Mouse (Mus musculus) neural tube, embryonic 12.5 days (tissue): ENCODE results near the gene Mylip. TPM values are rescaled to one million over a fixed set of nuclear protein-coding genes. Genes with fewer than 3 reads are reported as not detected.

ENCODE experiments used
- ATAC-seq: fragments of 200-750 bp; cut with Nextera tagmentation; 2 replicates; pipeline ENCODE4 v1.8.0; 2017; ENCODE audit warnings: low read depth, mild to moderate bottlenecking, moderate TSS enrichment, moderate library complexity; ENCODE audit not compliant: low FRiP score
- H3K27ac ChIP-seq: fragments of 300-500 bp; sonication (generic); 2 replicates; pipeline ENCODE4 v1.5.1; 2016
- H3K27me3 ChIP-seq: fragments of 300-500 bp; sonication (generic); replicated peaks from 2 replicates; pipeline ENCODE4 v1.6.1; 2016; ENCODE audit warnings: mild to moderate bottlenecking
- H3K36me3 ChIP-seq: fragments of 300-500 bp; sonication (generic); 2 replicates; pipeline ENCODE4 v1.6.1; 2016; ENCODE audit warnings: mild to moderate bottlenecking
- H3K4me1 ChIP-seq: fragments of 300-500 bp; sonication (generic); 2 replicates; pipeline ENCODE4 v1.6.1; 2016
- H3K4me2 ChIP-seq: fragments of 300-500 bp; sonication (generic); replicated peaks from 2 replicates; pipeline ENCODE4 v1.6.1; 2016; ENCODE audit warnings: mild to moderate bottlenecking
- H3K4me3 ChIP-seq: fragments of 300-500 bp; sonication (generic); 2 replicates; pipeline ENCODE4 v1.5.1; 2016
- H3K9ac ChIP-seq: fragments of 300-500 bp; sonication (generic); 2 replicates; pipeline ENCODE4 v1.6.1; 2016; ENCODE audit warnings: mild to moderate bottlenecking
- H3K9me3 ChIP-seq: fragments of 300-500 bp; sonication (generic); 2 replicates; pipeline ENCODE4 v1.6.1; 2016; ENCODE audit warnings: mild to moderate bottlenecking
- WGBS: fragments of 180-500 bp; shearing (Covaris S2); methylation state at CpG from one replicate; pipeline ENCODE4 v1.1.7; 2016; 5-methylcytosine and 5-hydroxymethylcytosine counted together
- polyA plus RNA-seq: library from polyadenylated mRNA; unstranded; fragments of >200 nt; fragmentation: Nextera tagmentation; extraction: Ambion mirVana; gene quantifications from 2 replicates; pipeline ENCODE4 v1.2.1, GENCODE M21; 2016

Mylip gene
- polyA plus RNA-seq, 1 experiment from 2014 or later, result 11.6 TPM

DNA sequence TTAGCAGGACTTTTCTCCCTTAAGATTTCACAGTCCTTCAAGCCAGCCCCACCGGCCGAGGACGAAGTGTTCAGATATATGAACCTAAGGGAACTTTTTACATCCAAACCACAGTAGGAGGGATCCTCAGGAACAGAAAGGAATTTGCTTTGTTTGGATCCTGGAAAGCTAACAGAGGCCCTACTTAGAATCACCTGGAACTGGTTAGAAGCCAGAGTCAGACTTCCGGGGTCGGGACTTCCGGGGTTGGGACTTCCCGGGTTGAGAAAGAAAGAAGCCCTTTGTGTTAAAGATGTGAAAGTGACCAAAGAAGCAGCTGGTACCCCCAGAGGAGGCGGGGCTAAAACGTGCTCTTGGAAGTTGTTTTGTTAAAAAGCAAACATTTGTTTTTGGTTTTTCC lies 24.5 kb downstream of the Mylip start:
- Histone ChIP-seq H3K4me2 (no peak overlapping the region), H3K4me1 (peaks cover 10% of the 10 kb centered on the region; the same call in 1 of the 2 replicates), H3K9ac (no peak overlapping the region), H3K9me3 (no peaks in the 10 kb centered on the region), H3K27me3 (no peaks in the 10 kb centered on the region), H3K4me3 (no peak overlapping the region), H3K36me3 (peaks cover 20% of the 10 kb centered on the region), H3K27ac (no peak overlapping the region)
- ATAC-seq, result no peak
- 48% methylated on average over 9 of the region's 9 CpGs for WGBS

DNA sequence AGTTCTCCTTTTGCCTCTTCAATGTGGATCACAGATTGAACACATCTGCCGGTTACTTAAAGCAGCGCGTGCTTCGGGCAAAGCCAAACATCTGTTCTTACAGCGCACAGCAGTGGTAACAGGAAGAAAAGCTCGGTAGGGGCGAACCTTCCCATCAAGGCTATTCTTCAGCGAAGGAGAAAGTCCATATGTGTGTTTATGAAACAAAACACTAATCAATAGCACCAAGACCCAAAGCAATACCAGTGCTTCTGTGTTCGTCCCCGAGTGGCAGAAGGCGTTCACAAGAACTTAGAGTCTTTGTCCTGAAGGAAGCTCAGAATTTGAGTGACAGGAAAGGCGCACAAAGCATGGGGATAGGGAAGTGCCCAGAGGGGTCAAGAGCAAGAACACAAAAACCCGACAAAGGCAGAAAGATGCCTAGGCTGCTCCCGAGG lies 27.1 kb downstream of the Mylip start:
- Histone ChIP-seq H3K4me1 (peaks cover 16% of the 10 kb centered on the region; the same call in 1 of the 2 replicates), H3K4me3 (no peak overlapping the region), H3K36me3 (0 out of 2 replicates have a peak, but pooled peaks cover 9% of the 10 kb centered on the region), H3K27ac (no peak overlapping the region), H3K9me3 (no peaks in the 10 kb centered on the region), H3K9ac (no peak overlapping the region), H3K27me3 (no peaks in the 10 kb centered on the region), H3K4me2 (peak overlapping the region; percentile 10; the same call in 1 of the 2 replicates)
- no peak for ATAC-seq
- WGBS, result 51% methylated on average over 14 of the region's 14 CpGs

DNA sequence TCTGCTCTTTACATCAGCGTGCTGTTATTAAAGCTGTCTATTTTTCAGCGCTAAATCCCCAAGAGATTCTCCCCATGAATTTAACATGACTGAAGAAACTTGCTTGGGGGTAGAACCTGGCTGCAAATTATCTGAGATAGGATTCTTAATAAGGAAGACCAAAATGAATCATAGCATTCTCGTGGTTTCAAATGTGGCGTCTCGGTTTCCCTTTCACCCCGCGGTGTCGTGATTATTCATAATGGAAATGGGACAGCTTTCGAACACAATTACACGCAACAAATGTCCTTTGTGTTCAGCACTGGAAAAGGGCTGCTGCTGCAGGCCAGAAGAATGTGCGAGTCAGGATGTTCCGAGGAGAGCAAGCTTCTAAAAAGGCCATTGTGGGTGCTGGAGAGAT lies 29.4 kb downstream of the Mylip start:
- H3K4me1 ChIP-seq, result peaks cover 16% of the 10 kb centered on the region; the same call in 1 of the 2 replicates
- H3K9me3 ChIP-seq, result no peaks in the 10 kb centered on the region
- no peak overlapping the region for H3K9ac ChIP-seq
- no peaks in the 10 kb centered on the region for H3K36me3 ChIP-seq
- H3K27ac ChIP-seq, result no peak overlapping the region
- no peak for ATAC-seq
- 32% methylated on average over 12 of the region's 12 CpGs for WGBS
- H3K4me3 ChIP-seq, result no peak overlapping the region
- no peaks in the 10 kb centered on the region for H3K27me3 ChIP-seq
- H3K4me2 ChIP-seq, result peak overlapping the region; percentile 18; the same call in 1 of the 2 replicates

DNA sequence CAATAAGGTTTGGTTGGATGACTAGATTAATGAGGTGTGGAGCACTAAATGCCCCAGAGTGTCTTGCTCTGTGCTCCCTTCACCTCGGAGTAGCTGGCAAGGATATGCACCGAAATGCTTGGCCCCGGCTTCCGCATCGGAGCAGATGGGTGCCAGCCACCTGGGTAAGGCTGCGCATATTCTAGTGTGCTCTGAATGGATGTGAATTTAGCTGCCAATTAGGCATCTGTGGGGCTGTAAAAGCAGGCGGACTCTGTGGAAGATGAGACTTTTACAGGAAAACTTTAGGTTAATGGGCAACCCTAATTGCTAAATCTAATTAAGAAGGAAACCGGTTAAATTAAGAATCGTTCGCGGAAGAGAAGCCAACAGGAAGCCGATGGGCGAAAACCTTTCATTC lies 32.7 kb downstream of the Mylip start:
- 85% methylated on average over 13 of the region's 13 CpGs for WGBS

DNA sequence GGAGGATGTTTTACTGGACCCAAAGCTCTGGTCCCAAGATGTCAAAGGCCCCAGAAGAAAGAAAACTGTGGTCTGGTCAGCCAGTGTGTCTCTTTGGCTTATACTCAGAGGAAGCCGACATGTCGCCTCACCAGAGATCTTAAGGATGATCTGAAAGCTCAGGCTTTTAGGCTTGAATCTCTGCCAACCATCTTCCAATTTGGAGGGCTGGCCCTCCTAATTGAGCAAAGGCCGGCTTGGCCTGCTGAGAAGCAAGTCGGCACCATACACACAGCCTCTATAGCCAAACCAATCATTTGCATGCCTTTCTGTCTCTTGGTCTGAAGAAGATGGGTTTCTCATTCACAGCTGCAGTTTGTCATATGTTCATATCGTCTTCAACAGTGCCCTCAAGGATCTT lies 33.2 kb downstream of the Mylip start:
- Histone ChIP-seq H3K27me3 (no peaks in the 10 kb centered on the region), H3K4me3 (no peak overlapping the region), H3K9me3 (no peaks in the 10 kb centered on the region), H3K9ac (no peak overlapping the region), H3K36me3 (no peaks in the 10 kb centered on the region), H3K4me2 (no peak overlapping the region), H3K4me1 (peaks cover 9% of the 10 kb centered on the region; the same call in 1 of the 2 replicates), H3K27ac (no peak overlapping the region)
- 82% methylated on average over 5 of the region's 5 CpGs for WGBS
- ATAC-seq, result no peak

More for the DNA sequence above, 32.7 kb downstream of the Mylip start:
- Histone ChIP-seq H3K9me3 (no peaks in the 10 kb centered on the region), H3K27ac (no peak overlapping the region), H3K4me1 (peaks cover 9% of the 10 kb centered on the region; the same call in 1 of the 2 replicates), H3K4me2 (no peak overlapping the region), H3K4me3 (no peak overlapping the region), H3K9ac (no peak overlapping the region), H3K27me3 (no peaks in the 10 kb centered on the region), H3K36me3 (no peaks in the 10 kb centered on the region)
- no peak for ATAC-seq

DNA sequence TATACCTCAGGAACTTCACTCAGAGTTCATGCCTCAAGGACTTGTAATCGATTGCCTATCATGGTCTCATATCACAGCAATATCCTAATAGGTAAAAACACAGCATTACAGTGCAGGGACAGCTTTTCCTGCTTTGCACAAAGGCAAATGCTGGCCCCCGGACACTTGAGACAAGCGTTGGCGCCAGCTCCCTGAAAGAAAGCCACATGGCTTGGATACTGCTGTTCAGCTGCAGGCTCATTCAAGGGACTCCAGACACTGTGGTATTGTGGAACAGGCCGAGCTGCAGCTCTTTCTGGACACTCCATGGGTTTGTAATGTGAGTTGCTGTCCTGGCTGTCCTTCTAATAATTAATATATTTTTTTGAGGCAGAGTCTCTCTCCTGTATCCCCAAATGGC lies 34.4 kb downstream of the Mylip start:
- H3K9ac ChIP-seq, result no peak overlapping the region
- H3K4me2 ChIP-seq, result no peak overlapping the region
- H3K4me1 ChIP-seq, result peaks cover 7% of the 10 kb centered on the region; the same call in 1 of the 2 replicates
- H3K27ac ChIP-seq, result no peak overlapping the region
- WGBS, result 89% methylated on average over 5 of the region's 5 CpGs
- ATAC-seq, result no peak
- no peaks in the 10 kb centered on the region for H3K9me3 ChIP-seq
- no peaks in the 10 kb centered on the region for H3K27me3 ChIP-seq
- no peaks in the 10 kb centered on the region for H3K36me3 ChIP-seq
- no peak overlapping the region for H3K4me3 ChIP-seq

DNA sequence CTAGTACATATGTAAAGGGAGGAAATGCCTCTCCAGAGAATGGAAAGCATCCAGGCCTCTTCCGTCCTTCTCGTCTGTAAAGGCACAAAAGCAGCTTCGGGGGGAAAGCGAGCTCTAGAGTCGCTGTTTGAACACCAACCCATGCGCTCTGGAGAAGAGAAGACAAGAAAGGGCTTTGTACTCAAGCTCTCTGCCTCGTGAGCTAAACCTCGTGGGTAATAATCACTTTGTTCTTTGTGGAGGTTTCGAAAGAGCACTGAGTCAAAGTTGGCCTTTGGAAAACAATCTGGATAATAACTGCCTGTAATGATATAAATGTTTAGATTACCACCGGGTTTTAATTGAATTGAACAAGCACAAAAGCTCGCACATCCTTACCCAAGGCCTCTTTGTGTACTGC lies 39.7 kb downstream of the Mylip start:
- Histone ChIP-seq H3K27me3 (no peaks in the 10 kb centered on the region), H3K9me3 (no peaks in the 10 kb centered on the region), H3K36me3 (no peaks in the 10 kb centered on the region), H3K4me1 (no peaks in the 10 kb centered on the region), H3K27ac (no peak overlapping the region), H3K9ac (no peak overlapping the region), H3K4me2 (no peak overlapping the region), H3K4me3 (no peak overlapping the region)
- WGBS, result 59% methylated on average over 11 of the region's 11 CpGs
- ATAC-seq, result no peak

DNA sequence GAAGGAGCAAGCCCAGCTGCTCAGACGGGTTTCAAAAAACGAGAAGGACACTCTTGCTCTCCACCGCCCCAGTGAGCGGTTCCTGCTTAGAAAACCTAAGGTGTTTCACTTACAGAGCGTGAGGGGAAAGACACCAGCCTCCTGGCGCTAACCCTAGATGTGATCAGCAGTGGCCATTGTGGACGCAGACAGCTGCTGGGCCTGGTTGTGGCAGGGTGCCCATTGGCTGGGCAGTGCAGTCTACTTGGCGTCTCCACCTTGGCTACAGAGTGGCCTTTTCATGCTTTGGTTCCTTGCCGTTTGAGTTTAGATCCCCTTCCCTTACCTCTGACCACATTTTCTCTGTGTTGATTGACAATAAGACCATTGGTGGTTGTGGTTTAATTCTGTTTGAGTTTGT lies 47.6 kb downstream of the Mylip start:
- ATAC-seq, result no peak
- Histone ChIP-seq H3K27ac (no peak overlapping the region), H3K9ac (no peak overlapping the region), H3K4me2 (no peak overlapping the region), H3K4me1 (no peaks in the 10 kb centered on the region), H3K4me3 (no peak overlapping the region), H3K27me3 (no peaks in the 10 kb centered on the region), H3K36me3 (no peaks in the 10 kb centered on the region), H3K9me3 (no peaks in the 10 kb centered on the region)
- WGBS, result 93% methylated on average over 9 of the region's 9 CpGs

DNA sequence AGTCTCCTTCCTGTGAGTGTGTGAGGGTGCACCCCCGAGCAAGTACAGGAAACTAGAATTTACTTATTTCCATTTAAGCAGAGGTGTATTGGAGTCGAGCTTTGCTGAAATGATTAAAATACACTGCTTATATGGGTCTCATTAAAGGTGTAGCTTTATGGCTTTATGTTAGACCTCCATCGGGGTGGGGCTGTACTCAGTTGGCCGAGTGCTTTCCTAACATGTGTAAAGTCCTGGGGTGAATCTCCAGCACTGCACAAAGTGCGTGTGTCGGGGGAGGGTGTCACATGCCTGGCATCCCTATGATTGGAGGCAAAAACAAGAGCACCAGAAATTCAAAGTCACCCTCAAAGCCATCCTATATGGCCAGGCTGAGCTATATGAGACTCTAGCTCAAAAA lies 49.3 kb downstream of the Mylip start:
- no peaks in the 10 kb centered on the region for H3K27me3 ChIP-seq
- H3K4me1 ChIP-seq, result peaks cover 2% of the 10 kb centered on the region; the same call in 1 of the 2 replicates
- 87% methylated on average over 6 of the region's 6 CpGs for WGBS
- no peaks in the 10 kb centered on the region for H3K36me3 ChIP-seq
- no peak overlapping the region for H3K9ac ChIP-seq
- no peak overlapping the region for H3K4me2 ChIP-seq
- no peak overlapping the region for H3K27ac ChIP-seq
- H3K4me3 ChIP-seq, result no peak overlapping the region
- no peak for ATAC-seq
- H3K9me3 ChIP-seq, result no peaks in the 10 kb centered on the region

DNA sequence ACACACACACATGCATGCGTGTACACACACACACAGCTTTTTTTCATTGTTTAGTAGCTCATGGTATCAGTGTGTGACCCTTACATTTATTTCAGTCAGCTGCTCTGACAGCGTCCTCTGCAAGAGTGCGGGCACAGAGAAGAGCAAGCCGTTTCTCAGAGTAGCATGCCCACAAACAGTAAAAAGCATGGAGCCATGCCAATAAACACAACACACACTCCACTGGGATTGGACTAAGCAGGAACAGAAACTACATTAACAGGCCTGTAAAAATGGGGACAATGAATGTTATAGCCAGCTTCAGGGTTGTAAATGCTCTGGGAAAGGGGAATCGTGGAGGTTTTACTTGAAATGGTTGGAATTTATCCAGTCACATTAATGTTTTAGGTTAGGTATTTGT lies 50.7 kb downstream of the Mylip start:
- no peaks in the 10 kb centered on the region for H3K27me3 ChIP-seq
- no peaks in the 10 kb centered on the region for H3K9me3 ChIP-seq
- WGBS, result 67% methylated on average over 5 of the region's 5 CpGs
- H3K4me2 ChIP-seq, result no peak overlapping the region
- H3K9ac ChIP-seq, result no peak overlapping the region
- H3K27ac ChIP-seq, result no peak overlapping the region
- H3K4me1 ChIP-seq, result peaks cover 12% of the 10 kb centered on the region; the same call in 1 of the 2 replicates
- H3K36me3 ChIP-seq, result no peaks in the 10 kb centered on the region
- no peak overlapping the region for H3K4me3 ChIP-seq
- ATAC-seq, result no peak

DNA sequence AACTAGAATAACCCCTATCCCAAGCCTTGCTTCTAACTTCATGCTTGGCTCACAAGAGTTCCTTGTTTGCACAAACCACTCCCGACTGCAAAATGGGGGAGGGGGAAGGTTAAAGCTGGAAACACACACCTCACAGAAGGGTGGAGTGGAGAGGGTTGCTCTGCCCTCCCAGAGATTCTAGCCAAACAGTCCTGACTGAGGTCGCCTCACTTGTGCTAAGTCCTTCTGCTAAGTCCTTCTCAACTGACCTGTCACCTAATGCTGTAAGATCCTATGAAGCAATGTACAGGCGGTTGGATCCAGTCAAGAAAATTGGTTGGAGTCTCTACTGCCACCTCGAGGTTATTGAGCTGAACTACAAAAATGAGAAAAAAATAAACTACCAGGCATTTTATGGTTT lies 52.9 kb downstream of the Mylip start:
- H3K36me3 ChIP-seq, result no peaks in the 10 kb centered on the region
- no peak overlapping the region for H3K4me2 ChIP-seq
- no peak for ATAC-seq
- no peak overlapping the region for H3K4me3 ChIP-seq
- H3K27ac ChIP-seq, result no peak overlapping the region
- WGBS, result 35% methylated on average over 4 of the region's 4 CpGs
- H3K9me3 ChIP-seq, result no peaks in the 10 kb centered on the region
- H3K9ac ChIP-seq, result no peak overlapping the region
- no peaks in the 10 kb centered on the region for H3K27me3 ChIP-seq
- H3K4me1 ChIP-seq, result peaks cover 12% of the 10 kb centered on the region; the same call in 1 of the 2 replicates

DNA sequence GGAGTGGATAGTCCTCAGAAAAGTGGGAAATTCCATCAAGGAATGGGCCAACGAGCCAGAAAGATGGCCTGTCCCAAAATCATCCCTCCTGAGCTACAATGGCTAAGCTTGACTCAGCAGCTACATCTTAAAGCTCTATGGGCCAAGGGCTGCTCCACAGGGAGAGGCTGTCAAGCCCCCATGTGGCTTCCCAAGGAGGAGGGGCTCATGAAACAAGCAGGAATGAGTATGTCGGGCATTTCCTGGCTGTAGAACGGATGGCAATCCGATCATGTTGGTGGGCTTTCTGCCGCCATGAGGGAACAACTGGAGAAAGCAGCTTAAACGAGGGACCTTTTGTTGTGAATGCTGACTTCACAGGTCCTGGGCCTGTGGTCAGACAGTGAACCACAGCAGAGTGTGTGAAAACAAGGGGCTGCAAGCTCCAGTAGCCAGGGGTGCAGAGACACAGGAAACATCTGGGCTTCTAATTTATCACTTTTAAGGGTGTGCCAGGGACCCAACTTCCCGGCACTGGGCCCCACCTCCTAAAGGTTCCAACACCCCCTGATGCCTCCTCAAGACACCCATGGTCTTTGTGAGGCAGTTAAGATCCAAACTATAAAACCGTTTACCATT lies 53.5 kb downstream of the Mylip start:
- Histone ChIP-seq H3K4me2 (no peak overlapping the region), H3K9ac (no peak overlapping the region), H3K4me1 (peaks cover 12% of the 10 kb centered on the region; the same call in 1 of the 2 replicates), H3K27me3 (no peaks in the 10 kb centered on the region), H3K36me3 (no peaks in the 10 kb centered on the region), H3K9me3 (no peaks in the 10 kb centered on the region), H3K27ac (no peak overlapping the region), H3K4me3 (no peak overlapping the region)
- 63% methylated on average over 8 of the region's 8 CpGs for WGBS
- no peak for ATAC-seq

DNA sequence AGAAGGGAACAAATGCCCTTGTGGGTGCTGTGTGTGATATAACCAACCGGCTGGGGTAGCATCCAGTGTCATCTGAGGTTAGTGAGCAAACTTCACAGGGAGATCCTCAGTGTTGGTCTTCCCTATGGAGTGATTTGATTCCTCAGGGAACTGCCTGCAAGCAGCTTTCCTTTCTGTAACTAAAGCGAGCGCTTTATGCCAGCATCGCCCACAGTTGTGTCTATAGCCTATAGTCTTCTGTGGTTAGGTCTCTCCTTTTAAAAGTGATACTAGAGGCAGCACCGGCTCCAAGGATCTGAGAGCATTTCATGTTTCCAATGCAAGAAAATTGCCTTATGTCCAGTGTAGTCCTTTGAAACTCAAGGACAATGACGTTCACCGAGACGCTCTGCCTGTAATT lies 54.7 kb downstream of the Mylip start:
- H3K36me3 ChIP-seq, result no peaks in the 10 kb centered on the region
- no peak for ATAC-seq
- no peak overlapping the region for H3K27ac ChIP-seq
- H3K4me1 ChIP-seq, result peaks cover 12% of the 10 kb centered on the region; the same call in 1 of the 2 replicates
- H3K9me3 ChIP-seq, result no peaks in the 10 kb centered on the region
- no peaks in the 10 kb centered on the region for H3K27me3 ChIP-seq
- H3K4me2 ChIP-seq, result no peak overlapping the region
- H3K4me3 ChIP-seq, result no peak overlapping the region
- WGBS, result 72% methylated on average over 8 of the region's 8 CpGs
- H3K9ac ChIP-seq, result no peak overlapping the region
